Mouse (Mus musculus): Measurements from ENCODE around the gene Gpr37l1. TPM values are rescaled to one million over a fixed set of nuclear protein-coding genes. Genes with fewer than 3 reads are reported as not detected.

The Gpr37l1 gene
- polyA plus RNA-seq, 1 experiment: not detected

GRCm38 (mm10) chr1:135146077-135146945 lies 21.2 kb downstream of the Gpr37l1 start, which contains the start of gene Arl8a:
Gene Arl8a (plus strand): TSS chr1:135146824.
- no peaks in the 10 kb centered on the region; the same call in 1 of the 2 replicates for H3K4me1 ChIP-seq (ENCODE audit: control insufficient read depth, insufficient read depth, insufficient read length, low read length)
- H3K4me3 ChIP-seq (ENCODE audit: insufficient read depth, low read depth, low read length): peak within 1 kb of the TSS; percentile 96
- peak within 1 kb of the TSS; percentile 84 for H3K27ac ChIP-seq (replicated peaks; ENCODE audit: low read depth, low read length)

GRCm38 (mm10) chr1:135143940-135144339 lies 23.5 kb downstream of the Gpr37l1 start:
- Histone ChIP-seq H3K4me3 (ENCODE audit: insufficient read depth, low read depth, low read length) (no peak overlapping the region), H3K4me1 (ENCODE audit: control insufficient read depth, insufficient read depth, insufficient read length, low read length) (no peaks in the 10 kb centered on the region; the same call in 1 of the 2 replicates), H3K27ac (replicated peaks; ENCODE audit: low read depth, low read length) (no peak overlapping the region)

- no peaks in the 10 kb centered on the region for H3K4me1 ChIP-seq (ENCODE audit: control insufficient read depth, insufficient read depth, insufficient read length, low read length)
- no peak overlapping the region for H3K27ac ChIP-seq (replicated peaks; ENCODE audit: low read depth, low read length)
- H3K4me3 ChIP-seq (ENCODE audit: insufficient read depth, low read depth, low read length): no peak overlapping the region
Measured at GRCm38 (mm10) chr1:135142452-135142851, 25.0 kb downstream of the Gpr37l1 start.

GRCm38 (mm10) chr1:135139906-135140305 lies 27.6 kb downstream of the Gpr37l1 start:
- Histone ChIP-seq H3K27ac (replicated peaks; ENCODE audit: low read depth, low read length) (no peak overlapping the region), H3K4me3 (ENCODE audit: insufficient read depth, low read depth, low read length) (no peak overlapping the region), H3K4me1 (ENCODE audit: control insufficient read depth, insufficient read depth, insufficient read length, low read length) (no peaks in the 10 kb centered on the region)

- no peaks in the 10 kb centered on the region for H3K4me1 ChIP-seq (ENCODE audit: control insufficient read depth, insufficient read depth, insufficient read length, low read length)
- no peak overlapping the region for H3K4me3 ChIP-seq (ENCODE audit: insufficient read depth, low read depth, low read length)
- H3K27ac ChIP-seq (replicated peaks; ENCODE audit: low read depth, low read length): no peak overlapping the region
Measured at GRCm38 (mm10) chr1:135136500-135136899, 31.0 kb downstream of the Gpr37l1 start.

- Histone ChIP-seq H3K27ac (replicated peaks; ENCODE audit: low read depth, low read length) (no peak overlapping the region), H3K4me3 (ENCODE audit: insufficient read depth, low read depth, low read length) (no peak overlapping the region), H3K4me1 (ENCODE audit: control insufficient read depth, insufficient read depth, insufficient read length, low read length) (no peaks in the 10 kb centered on the region)
Measured at GRCm38 (mm10) chr1:135135111-135135787, 32.2 kb downstream of the Gpr37l1 start.

- no peak overlapping the region for H3K4me3 ChIP-seq (ENCODE audit: insufficient read depth, low read depth, low read length)
Measured at GRCm38 (mm10) chr1:135133678-135134435, 33.6 kb downstream of the Gpr37l1 start.

GRCm38 (mm10) chr1:135132893-135133369 lies 34.5 kb downstream of the Gpr37l1 start:
- H3K4me3 ChIP-seq (ENCODE audit: insufficient read depth, low read depth, low read length): peak overlapping the region; percentile 23; the same call in 1 of the 2 replicates
- H3K4me1 ChIP-seq (ENCODE audit: control insufficient read depth, insufficient read depth, insufficient read length, low read length): no peaks in the 10 kb centered on the region
- peak overlapping the region; percentile 59 for H3K27ac ChIP-seq (replicated peaks; ENCODE audit: low read depth, low read length)

More at GRCm38 (mm10) chr1:135133678-135134435, 33.6 kb downstream of the Gpr37l1 start:
- H3K27ac ChIP-seq (replicated peaks; ENCODE audit: low read depth, low read length): no peak overlapping the region
- H3K4me1 ChIP-seq (ENCODE audit: control insufficient read depth, insufficient read depth, insufficient read length, low read length): no peaks in the 10 kb centered on the region

- H3K4me3 ChIP-seq (ENCODE audit: insufficient read depth, low read depth, low read length): peak within 1 kb of the TSS; percentile 23; the same call in 1 of the 2 replicates
- peak within 1 kb of the TSS; percentile 59 for H3K27ac ChIP-seq (replicated peaks; ENCODE audit: low read depth, low read length)
- H3K4me1 ChIP-seq (ENCODE audit: control insufficient read depth, insufficient read depth, insufficient read length, low read length): no peaks in the 10 kb centered on the region
Measured at GRCm38 (mm10) chr1:135132473-135132872, 35.0 kb downstream of the Gpr37l1 start, which contains the start of gene Ptpn7. Gene Ptpn7 (plus strand): TSS chr1:135132700.

GRCm38 (mm10) chr1:135131560-135131959 lies 35.9 kb downstream of the Gpr37l1 start:
- Histone ChIP-seq H3K4me1 (ENCODE audit: control insufficient read depth, insufficient read depth, insufficient read length, low read length) (no peaks in the 10 kb centered on the region), H3K4me3 (ENCODE audit: insufficient read depth, low read depth, low read length) (no peak overlapping the region), H3K27ac (replicated peaks; ENCODE audit: low read depth, low read length) (peak overlapping the region; percentile 75; the same call in 1 of the 2 replicates)

GRCm38 (mm10) chr1:135131034-135131433 lies 36.4 kb downstream of the Gpr37l1 start:
- no peak overlapping the region for H3K4me3 ChIP-seq (ENCODE audit: insufficient read depth, low read depth, low read length)
- no peaks in the 10 kb centered on the region for H3K4me1 ChIP-seq (ENCODE audit: control insufficient read depth, insufficient read depth, insufficient read length, low read length)
- H3K27ac ChIP-seq (replicated peaks; ENCODE audit: low read depth, low read length): peak overlapping the region; percentile 75; the same call in 1 of the 2 replicates

GRCm38 (mm10) chr1:135130376-135131018 lies 37.0 kb downstream of the Gpr37l1 start:
- H3K4me1 ChIP-seq (ENCODE audit: control insufficient read depth, insufficient read depth, insufficient read length, low read length): no peaks in the 10 kb centered on the region
- H3K4me3 ChIP-seq (ENCODE audit: insufficient read depth, low read depth, low read length): no peak overlapping the region
- H3K27ac ChIP-seq (replicated peaks; ENCODE audit: low read depth, low read length): peak overlapping the region; percentile 30; the same call in 1 of the 2 replicates

- no peak overlapping the region for H3K27ac ChIP-seq (replicated peaks; ENCODE audit: low read depth, low read length)
- no peak overlapping the region for H3K4me3 ChIP-seq (ENCODE audit: insufficient read depth, low read depth, low read length)
- H3K4me1 ChIP-seq (ENCODE audit: control insufficient read depth, insufficient read depth, insufficient read length, low read length): no peaks in the 10 kb centered on the region
Measured at GRCm38 (mm10) chr1:135129543-135130183, 37.8 kb downstream of the Gpr37l1 start.

- Histone ChIP-seq H3K4me3 (ENCODE audit: insufficient read depth, low read depth, low read length) (no peak overlapping the region), H3K27ac (replicated peaks; ENCODE audit: low read depth, low read length) (no peak overlapping the region)
Measured at GRCm38 (mm10) chr1:135128986-135129385, 38.5 kb downstream of the Gpr37l1 start.

More at GRCm38 (mm10) chr1:135128986-135129385, 38.5 kb downstream of the Gpr37l1 start:
- H3K4me1 ChIP-seq (ENCODE audit: control insufficient read depth, insufficient read depth, insufficient read length, low read length): no peaks in the 10 kb centered on the region
